Mouse (Mus musculus): ENCODE results near the gene Spag5. TPM values are rescaled to one million over a fixed set of nuclear protein-coding genes. Genes with fewer than 3 reads are reported as not detected.
A peak's percentile ranks its signal among the peaks of the same experiment; 100 is the strongest.
"Not testable (repeated sequence)": the region's sequence is repeated elsewhere in the genome, so short reads cannot be mapped to it uniquely, and the experiment has no call there.

Gene Spag5
- 74.9 and 76.6 TPM in 2 replicates for polyA plus RNA-seq (2016; fragmentation: Nextera tagmentation; extraction: Ambion mirVana)

DNA sequence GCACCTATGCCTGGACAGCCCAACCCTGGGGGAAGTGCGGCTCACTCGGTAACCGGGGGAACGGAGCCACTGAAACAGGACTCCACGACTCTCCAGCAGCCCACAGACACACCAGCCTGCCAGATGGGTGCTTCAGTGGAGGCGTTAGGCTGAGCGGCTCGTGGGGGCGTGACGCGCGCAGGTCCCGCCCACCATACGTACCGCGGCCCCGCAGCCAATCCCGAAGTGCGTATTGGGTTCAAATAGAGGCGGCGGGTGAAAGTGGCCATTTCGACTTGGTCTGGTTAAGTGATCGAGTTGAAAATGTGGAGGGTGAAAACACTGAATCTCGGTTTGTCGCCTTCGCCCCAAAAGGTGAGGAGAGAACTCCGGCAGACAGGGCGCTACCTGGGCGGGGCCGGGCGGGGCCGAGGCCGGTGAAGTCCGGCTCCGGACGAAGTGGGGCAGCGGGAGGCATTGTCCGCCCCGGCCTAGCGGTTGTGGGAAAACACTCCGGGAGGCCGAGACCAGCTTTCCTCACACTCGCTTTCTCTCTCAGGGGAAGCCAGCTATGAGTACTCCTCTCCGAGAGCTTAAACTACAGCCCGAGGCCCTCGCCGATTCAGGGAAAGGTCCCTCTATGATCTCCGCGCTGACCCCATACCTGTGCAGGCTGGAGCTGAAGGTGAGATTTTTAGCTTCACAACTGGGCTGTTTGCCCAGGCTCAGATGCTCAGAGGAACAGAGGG is at the start of gene Spag5:
TSS of gene Spag5 (plus strand) at position 173 of the 728 bp plus-strand sequence.
- Histone ChIP-seq H3K4me3 (peak within 1 kb of the TSS; percentile 75), H3K27ac (peak within 1 kb of the TSS; percentile 96), H3K27me3 (ENCODE audit: poor library complexity, severe bottlenecking) (no peaks in the 10 kb centered on the region), H3K4me1 (peaks cover 32% of the 10 kb centered on the region), H3K36me3 (replicated peaks) (peaks cover 35% of the 10 kb centered on the region), H3K9me3 (no peaks in the 10 kb centered on the region)
- peak; percentile 91 for DNase-seq (ENCODE audit: extremely low spot score, low spot score)
- WGBS, result under 1% methylated on average over 49 of the region's 49 CpGs

DNA sequence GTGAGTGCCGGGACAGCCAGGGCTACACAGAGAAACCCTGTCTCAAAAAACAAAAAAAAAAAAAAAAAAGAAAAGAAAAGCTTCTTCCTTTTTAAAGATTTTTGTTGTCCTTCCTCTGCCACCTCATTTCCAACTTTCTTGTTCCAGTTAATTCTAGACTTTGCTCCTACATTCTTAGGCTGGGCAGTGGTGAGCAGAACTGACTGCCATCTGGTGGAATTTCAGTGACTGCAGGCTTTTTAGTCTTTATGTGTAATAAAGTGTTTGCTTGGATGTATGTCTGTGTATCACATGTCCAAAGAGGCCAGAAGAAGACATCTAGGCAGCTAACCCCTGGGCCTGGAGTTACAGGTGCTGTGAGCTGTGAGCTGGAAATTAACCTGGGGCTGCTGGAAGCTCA is 44.7 kb upstream of the Spag5 start:
- 95% methylated on average over 1 of the region's 1 CpGs for WGBS
- H3K27ac ChIP-seq, result no peak overlapping the region
- H3K4me1 ChIP-seq, result no peaks in the 10 kb centered on the region
- peaks cover 39% of the 10 kb centered on the region for H3K36me3 ChIP-seq (replicated peaks)
- peaks cover 19% of the 10 kb centered on the region for H3K27me3 ChIP-seq (ENCODE audit: poor library complexity, severe bottlenecking)
- no peak for DNase-seq (ENCODE audit: extremely low spot score, low spot score)
- H3K4me3 ChIP-seq, result no peak overlapping the region
- H3K9me3 ChIP-seq, result no peaks in the 10 kb centered on the region

DNA sequence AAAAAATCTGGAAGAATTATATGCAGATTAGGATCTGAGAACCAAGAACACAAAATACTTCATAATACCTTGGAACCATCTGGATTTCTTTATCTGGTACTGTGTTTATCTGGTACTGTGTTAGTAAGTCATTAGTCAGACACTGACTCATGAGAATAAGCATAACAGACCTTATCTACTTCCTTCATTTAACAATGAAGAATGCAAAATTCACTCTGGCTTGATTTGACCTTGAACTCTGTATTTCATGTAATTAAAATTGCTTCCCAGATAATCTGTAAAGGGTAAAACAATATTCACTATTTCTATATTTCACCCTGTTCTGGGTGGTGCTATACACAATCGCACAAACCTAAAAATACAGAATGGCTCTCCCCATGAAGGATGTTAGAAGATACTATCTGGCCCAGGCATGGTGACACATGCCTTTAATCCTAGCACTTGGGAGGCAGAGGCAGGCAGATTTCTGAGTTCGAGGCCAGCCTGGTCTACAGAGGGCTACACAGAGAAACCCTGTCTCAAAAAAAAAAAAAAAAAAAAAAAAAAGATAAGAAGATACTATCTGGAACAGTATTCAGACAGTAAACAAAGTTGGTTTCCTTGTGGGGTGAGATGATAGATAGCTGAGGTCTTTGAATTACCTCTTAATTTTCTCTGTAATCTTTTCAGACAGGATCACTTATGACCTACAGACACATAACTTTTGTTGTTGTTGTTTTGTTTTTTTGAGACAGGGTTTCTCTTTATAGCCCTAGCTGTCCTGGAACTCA is 40.7 kb upstream of the Spag5 start:
- Histone ChIP-seq H3K27me3 (ENCODE audit: poor library complexity, severe bottlenecking) (peaks cover 19% of the 10 kb centered on the region), H3K9me3 (no peaks in the 10 kb centered on the region), H3K27ac (no peak overlapping the region), H3K36me3 (replicated peaks) (peaks cover 33% of the 10 kb centered on the region), H3K4me1 (peaks cover 14% of the 10 kb centered on the region), H3K4me3 (peak overlapping the region; percentile 96)
- no peak for DNase-seq (ENCODE audit: extremely low spot score, low spot score)
- 91% methylated on average over 2 of the region's 2 CpGs for WGBS

DNA sequence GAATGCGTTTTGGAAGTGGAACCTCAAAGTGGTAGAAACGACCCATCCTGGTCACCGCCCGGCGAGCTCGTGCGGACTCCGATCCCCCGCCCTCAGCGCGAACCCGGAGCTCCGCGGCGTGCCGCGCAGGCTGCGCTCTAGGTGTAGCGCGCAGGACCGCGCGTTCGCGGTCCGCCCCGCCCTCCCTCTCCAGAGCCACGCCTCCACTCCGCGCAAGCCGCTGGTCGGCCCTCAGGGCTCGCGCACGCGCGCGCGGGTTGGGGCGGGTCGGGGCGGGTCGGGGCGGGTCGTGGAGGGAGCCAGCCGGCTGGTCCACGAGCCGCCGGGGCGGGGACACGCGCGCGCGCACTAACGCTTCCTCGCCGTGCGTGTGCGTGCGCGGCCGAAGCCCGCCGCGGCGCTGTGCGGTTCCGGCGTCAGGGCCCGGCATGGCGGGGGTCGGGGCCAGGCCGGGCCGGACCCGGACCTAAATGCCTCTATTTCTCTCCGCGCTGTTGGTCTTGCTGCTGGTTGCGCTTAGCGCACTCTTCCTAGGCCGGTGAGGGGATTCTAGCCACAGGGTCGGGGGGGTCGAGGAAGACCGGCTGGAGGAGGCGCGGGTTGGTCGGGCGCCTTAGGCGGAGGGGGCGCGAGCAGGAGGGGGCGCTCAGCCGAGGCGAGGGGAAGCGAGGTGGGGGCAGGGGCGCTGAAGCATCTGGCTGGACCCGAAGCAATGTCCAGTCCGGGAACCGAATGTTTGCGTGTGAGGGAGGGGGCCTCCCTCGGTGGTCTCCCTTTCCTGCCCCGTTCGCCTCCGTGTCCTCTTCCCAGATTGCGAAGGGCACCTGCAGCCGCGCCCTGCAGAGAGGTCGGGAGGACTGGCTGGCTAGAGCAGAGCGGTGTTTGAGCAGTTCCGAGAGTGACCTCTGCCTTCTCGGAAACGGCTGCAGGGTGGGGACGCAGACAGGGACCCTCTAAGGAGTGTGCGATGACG is 39.7 kb upstream of the Spag5 start, which contains the start of gene 2610507B11Rik:
TSS of gene 2610507B11Rik (plus strand) at position 373 of the 973 bp plus-strand sequence.
- Histone ChIP-seq H3K27ac (peak within 1 kb of the TSS; percentile 95), H3K36me3 (replicated peaks) (peaks cover 38% of the 10 kb centered on the region), H3K27me3 (ENCODE audit: poor library complexity, severe bottlenecking) (peaks cover 19% of the 10 kb centered on the region), H3K4me3 (peak within 1 kb of the TSS; percentile 96), H3K4me1 (peaks cover 14% of the 10 kb centered on the region), H3K9me3 (no peaks in the 10 kb centered on the region)
- DNase-seq (ENCODE audit: extremely low spot score, low spot score), result peak; percentile 91
- WGBS, result under 1% methylated on average over 114 of the region's 115 CpGs

GRCm38 (mm10) chr11:78262550-78262949 is 38.8 kb upstream of the Spag5 start:
- Histone ChIP-seq H3K4me1 (peaks cover 14% of the 10 kb centered on the region), H3K4me3 (peak overlapping the region; percentile 96), H3K36me3 (replicated peaks) (peaks cover 46% of the 10 kb centered on the region), H3K27me3 (ENCODE audit: poor library complexity, severe bottlenecking) (peaks cover 19% of the 10 kb centered on the region), H3K27ac (0 out of 2 replicates have a peak overlapping the region, but pooled peaks have one; percentile 6), H3K9me3 (no peaks in the 10 kb centered on the region)
- peak; percentile 69 for DNase-seq (ENCODE audit: extremely low spot score, low spot score)
- WGBS, result 7% methylated on average over 8 of the region's 8 CpGs

GRCm38 (mm10) chr11:78265571-78265970 is 35.8 kb upstream of the Spag5 start:
- Histone ChIP-seq H3K4me1 (peaks cover 14% of the 10 kb centered on the region), H3K27me3 (ENCODE audit: poor library complexity, severe bottlenecking) (peaks cover 3% of the 10 kb centered on the region), H3K36me3 (replicated peaks) (peaks cover 76% of the 10 kb centered on the region), H3K4me3 (no peak overlapping the region), H3K9me3 (no peaks in the 10 kb centered on the region), H3K27ac (no peak overlapping the region)
- no peak for DNase-seq (ENCODE audit: extremely low spot score, low spot score)
- WGBS, result 93% methylated on average over 6 of the region's 6 CpGs

DNA sequence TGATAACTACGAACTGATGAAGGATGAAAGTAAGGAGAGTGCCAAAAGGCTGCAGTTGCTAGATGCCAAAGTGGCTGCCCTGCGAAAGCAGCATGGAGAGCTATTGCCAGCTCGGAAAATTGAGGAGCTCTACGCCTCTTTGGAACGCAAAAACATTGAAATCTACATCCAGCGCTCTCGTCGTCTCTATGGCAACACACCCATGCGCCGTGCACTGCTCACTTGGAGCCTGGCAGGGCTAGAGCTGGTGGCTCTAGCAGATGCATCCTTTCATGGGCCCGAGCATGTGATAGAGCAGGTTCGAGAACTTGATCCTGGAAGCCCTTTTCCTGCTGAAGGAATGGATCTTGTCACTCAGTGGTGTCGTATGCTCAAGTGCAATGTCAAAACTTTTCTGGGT is 29.3 kb upstream of the Spag5 start:
- no peak for DNase-seq (ENCODE audit: extremely low spot score, low spot score)
- no peak overlapping the region for H3K4me3 ChIP-seq
- no peaks in the 10 kb centered on the region for H3K9me3 ChIP-seq
- 94% methylated on average over 13 of the region's 13 CpGs for WGBS
- H3K27ac ChIP-seq, result no peak overlapping the region
- H3K36me3 ChIP-seq (replicated peaks), result peaks cover 99% of the 10 kb centered on the region
- H3K27me3 ChIP-seq (ENCODE audit: poor library complexity, severe bottlenecking), result no peaks in the 10 kb centered on the region
- no peaks in the 10 kb centered on the region for H3K4me1 ChIP-seq

- Histone ChIP-seq H3K27ac (no peak overlapping the region), H3K4me3 (no peak overlapping the region), H3K9me3 (no peaks in the 10 kb centered on the region), H3K4me1 (no peaks in the 10 kb centered on the region), H3K27me3 (ENCODE audit: poor library complexity, severe bottlenecking) (no peaks in the 10 kb centered on the region), H3K36me3 (replicated peaks) (peaks cover 100% of the 10 kb centered on the region)
- DNase-seq (ENCODE audit: extremely low spot score, low spot score), result no peak
- 98% methylated on average over 1 of the region's 1 CpGs for WGBS
These were observed 25.7 kb upstream of the Spag5 start for GRCm38 (mm10) chr11:78275596-78275995.

- not testable (repeated sequence) for DNase-seq (ENCODE audit: extremely low spot score, low spot score); H3K4me1 ChIP-seq; H3K27ac ChIP-seq; H3K9me3 ChIP-seq; H3K4me3 ChIP-seq; H3K27me3 ChIP-seq (ENCODE audit: poor library complexity, severe bottlenecking)
- 93% methylated on average over 4 of the region's 4 CpGs for WGBS
- peaks cover 100% of the 10 kb centered on the region for H3K36me3 ChIP-seq (replicated peaks)
These were observed 25.2 kb upstream of the Spag5 start for GRCm38 (mm10) chr11:78276169-78276568.

DNA sequence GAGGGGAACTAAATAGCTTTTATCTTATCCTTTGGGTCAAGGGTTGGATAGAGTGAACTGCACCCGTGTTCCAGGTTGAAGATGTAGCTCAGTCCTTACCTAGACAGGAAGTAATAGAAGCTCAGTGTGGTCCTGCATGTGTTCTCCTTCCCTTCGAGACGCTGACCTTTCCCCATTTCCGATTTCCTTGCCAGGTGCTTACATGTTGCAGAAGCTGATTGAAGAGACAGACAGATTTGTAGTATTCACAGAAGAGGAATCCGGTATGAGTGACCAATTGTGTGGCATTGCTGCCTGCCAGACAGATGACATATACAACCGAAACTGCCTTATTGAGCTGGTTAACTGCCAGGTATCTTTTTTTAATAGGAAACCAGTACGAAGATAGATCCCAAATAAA is 22.5 kb upstream of the Spag5 start:
- H3K36me3 ChIP-seq (replicated peaks), result peaks cover 100% of the 10 kb centered on the region
- no peak for DNase-seq (ENCODE audit: extremely low spot score, low spot score)
- no peaks in the 10 kb centered on the region for H3K4me1 ChIP-seq
- H3K27ac ChIP-seq, result no peak overlapping the region
- H3K27me3 ChIP-seq (ENCODE audit: poor library complexity, severe bottlenecking), result no peaks in the 10 kb centered on the region
- 96% methylated on average over 7 of the region's 7 CpGs for WGBS
- no peaks in the 10 kb centered on the region for H3K9me3 ChIP-seq
- H3K4me3 ChIP-seq, result no peak overlapping the region

DNA sequence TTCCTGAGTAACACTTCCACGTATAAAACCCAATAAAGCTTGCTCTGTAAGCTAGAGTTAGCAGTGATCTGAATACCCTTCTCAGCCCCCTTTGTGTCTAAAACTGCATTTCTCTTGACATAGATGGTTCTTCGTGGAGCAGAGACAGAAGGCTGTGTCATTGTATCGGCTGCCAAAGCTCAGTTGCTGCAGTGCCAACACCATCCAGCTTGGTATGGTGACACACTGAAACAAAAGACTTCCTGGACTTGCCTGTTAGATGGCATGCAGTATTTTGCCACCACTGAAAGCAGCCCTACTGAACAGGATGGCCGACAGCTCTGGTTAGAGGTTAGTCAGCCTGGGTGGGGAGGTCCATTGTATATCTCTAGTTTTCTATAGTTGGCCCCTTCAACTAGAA is 21.7 kb upstream of the Spag5 start:
- H3K27me3 ChIP-seq (ENCODE audit: poor library complexity, severe bottlenecking), result no peaks in the 10 kb centered on the region
- H3K36me3 ChIP-seq (replicated peaks), result peaks cover 100% of the 10 kb centered on the region
- DNase-seq (ENCODE audit: extremely low spot score, low spot score), result no peak
- H3K4me1 ChIP-seq, result no peaks in the 10 kb centered on the region
- H3K9me3 ChIP-seq, result no peaks in the 10 kb centered on the region
- 90% methylated on average over 4 of the region's 4 CpGs for WGBS
- no peak overlapping the region for H3K27ac ChIP-seq
- no peak overlapping the region for H3K4me3 ChIP-seq

- Histone ChIP-seq H3K36me3 (replicated peaks) (peaks cover 96% of the 10 kb centered on the region), H3K27ac (no peak overlapping the region)
- 93% methylated on average over 7 of the region's 7 CpGs for WGBS
These were observed 12.1 kb upstream of the Spag5 start for GRCm38 (mm10) chr11:78289146-78289763.

More at GRCm38 (mm10) chr11:78289146-78289763, 12.1 kb upstream of the Spag5 start:
- Histone ChIP-seq H3K4me1 (no peaks in the 10 kb centered on the region), H3K27me3 (ENCODE audit: poor library complexity, severe bottlenecking) (no peaks in the 10 kb centered on the region), H3K4me3 (no peak overlapping the region), H3K9me3 (no peaks in the 10 kb centered on the region)
- no peak for DNase-seq (ENCODE audit: extremely low spot score, low spot score)
